Mouse (Mus musculus) urinary bladder, postnatal 36 days (tissue): ENCODE results near the gene Gadd45a.
"Not testable (repeated sequence)": the region's sequence is repeated elsewhere in the genome, so short reads cannot be mapped to it uniquely, and the experiment has no call there.

ENCODE experiments used
- DNase-seq, 2 experiments: peaks; one replicate each; pipeline ENCODE4 v3.0.0; 2022; ENCODE audit warnings: low spot score in 2 of 2, mixed read lengths in 1 of 2

Gadd45a gene

DNA sequence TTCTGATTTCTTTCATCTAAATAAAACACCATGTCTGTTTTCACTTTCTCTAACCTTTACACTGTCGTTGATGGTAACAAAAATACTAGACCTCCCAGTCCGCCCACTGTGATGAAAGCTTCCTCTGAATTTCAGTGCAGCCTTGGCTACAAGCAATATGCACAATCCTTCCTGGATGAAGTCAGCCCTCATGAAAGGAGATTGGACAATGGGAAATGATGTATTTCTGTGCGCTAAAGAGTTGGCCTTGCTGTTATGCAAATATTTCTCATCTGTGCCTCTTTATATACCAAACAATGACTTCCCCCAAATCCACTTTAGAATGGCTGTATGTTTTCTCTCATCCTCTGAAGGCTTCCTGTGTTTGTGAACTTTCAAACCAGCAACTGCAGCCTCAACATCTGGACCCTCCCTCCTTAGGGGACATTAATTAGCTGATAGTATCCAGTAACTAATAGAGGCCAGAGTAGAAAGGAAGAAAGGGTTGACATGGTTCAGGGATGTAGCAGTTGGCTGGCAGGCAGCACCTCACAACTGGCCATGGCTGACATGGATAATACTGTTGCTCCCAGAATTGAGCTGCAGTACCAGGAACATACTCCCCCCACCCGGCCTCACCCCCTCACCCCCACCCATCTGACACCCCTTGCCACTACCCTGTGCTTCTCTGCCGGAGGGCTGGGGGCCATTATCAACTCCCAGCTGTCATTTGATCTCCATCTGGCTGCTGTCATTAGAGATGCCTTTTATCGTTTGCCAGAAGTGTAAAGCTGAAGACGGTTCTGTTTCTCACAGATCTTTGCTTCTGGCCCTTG lies 11.8 kb upstream of the Gadd45a start:
- DNase-seq, result no peak

GRCm38 (mm10) chr6:67048052-67048691 lies 10.9 kb upstream of the Gadd45a start:
- DNase-seq, result no peak

GRCm38 (mm10) chr6:67046937-67047336 lies 9.7 kb upstream of the Gadd45a start:
- no peak for DNase-seq

GRCm38 (mm10) chr6:67045424-67045823 lies 8.2 kb upstream of the Gadd45a start:
- DNase-seq, result no peak

DNA sequence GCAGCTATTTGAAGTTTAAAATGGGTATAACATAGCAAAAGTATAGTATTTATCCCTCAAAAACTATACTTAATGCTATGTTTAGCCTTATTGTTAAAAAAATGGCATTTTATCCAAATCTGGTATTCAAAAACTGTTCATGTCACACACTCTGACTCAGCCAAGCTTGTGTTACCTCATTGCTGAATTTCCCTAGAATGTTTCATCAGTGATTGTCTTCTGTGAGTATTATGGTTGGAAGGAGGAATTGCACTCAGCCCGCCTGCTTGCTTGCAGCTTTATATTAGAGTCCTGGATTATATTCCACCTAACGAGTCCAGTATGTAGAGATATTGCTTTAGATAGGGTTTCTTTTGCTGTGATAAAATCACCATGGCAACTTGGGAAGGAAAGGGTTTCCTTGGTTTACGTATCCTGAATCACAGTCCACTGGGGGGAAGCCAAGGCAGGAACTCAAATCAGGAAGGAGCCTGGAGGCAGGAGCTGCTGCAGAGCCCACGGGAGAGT lies 3.7 kb upstream of the Gadd45a start:
- DNase-seq, result no peak

DNA sequence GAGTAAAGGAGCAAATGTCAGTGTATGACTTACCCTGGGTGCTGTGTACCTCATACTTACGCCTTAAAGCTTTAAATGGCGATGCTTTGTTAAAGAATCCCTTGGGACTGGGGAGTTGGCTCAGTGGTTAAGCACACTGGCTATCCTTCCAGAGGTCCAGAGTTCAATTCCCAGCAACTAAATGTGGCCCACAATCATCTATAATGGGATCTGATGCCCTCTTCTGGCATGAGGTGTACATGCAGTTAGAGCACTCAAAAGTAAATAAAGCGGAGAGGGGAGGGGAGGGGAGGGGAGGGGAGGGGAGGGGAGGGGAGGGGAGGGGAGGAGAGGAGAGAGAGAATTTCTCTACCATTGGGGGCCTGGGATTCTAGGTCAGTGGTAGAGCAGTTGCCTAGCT lies 1.7 kb upstream of the Gadd45a start:
- DNase-seq, result no peak

GRCm38 (mm10) chr6:67036356-67036811 lies 873 bp downstream of the Gadd45a start:
- DNase-seq, result peak; percentile 82 to 87

GRCm38 (mm10) chr6:67035388-67036299 lies 1.6 kb downstream of the Gadd45a start:
- DNase-seq, result peak in 1 of 2 experiments; percentile 23

GRCm38 (mm10) chr6:67034331-67035130 lies 2.7 kb downstream of the Gadd45a start:
- no peak for DNase-seq

GRCm38 (mm10) chr6:67033604-67034003 lies 3.7 kb downstream of the Gadd45a start:
- DNase-seq, result no peak

DNA sequence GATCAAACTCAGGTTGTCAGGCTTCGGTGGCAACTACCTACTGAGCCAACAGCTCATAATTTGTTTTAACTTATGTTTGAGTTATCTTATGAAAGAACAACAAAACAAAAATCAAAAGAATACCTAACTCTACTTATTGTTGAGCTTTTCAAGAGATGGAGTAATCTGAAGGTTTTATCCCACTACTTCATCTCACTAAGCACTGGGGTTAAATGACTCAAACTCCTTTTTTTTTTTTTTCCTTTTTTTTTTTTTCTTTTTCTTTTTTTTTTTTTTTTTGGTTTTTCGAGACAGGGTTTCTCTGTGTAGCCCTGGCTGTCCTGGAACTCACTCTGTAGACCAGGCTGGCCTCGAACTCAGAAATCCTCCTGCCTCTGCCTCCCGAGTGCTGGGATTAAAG lies 4.3 kb downstream of the Gadd45a start:
- DNase-seq, result not testable (repeated sequence)

GRCm38 (mm10) chr6:67032551-67032950 lies 4.7 kb downstream of the Gadd45a start:
- not testable (repeated sequence) for DNase-seq

DNA sequence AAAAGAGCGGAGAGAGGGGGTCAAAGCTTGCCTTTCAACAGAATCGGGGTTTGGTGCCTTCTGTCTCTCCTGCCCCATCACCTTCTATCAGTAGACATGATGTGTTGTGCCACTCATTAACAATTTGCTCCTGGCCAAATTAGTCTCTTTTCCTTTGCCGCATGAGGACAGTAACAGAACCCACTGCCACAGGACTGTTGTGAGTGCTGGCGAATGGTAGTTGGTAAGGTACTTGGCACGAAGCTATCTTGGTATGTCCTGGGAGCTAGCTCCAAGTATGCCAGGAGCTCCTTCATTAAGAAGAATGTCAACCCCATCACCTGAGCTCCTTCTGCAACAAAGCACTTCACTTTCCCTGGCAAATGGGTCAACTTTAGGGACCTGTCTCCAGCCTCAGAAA lies 6.4 kb downstream of the Gadd45a start:
- DNase-seq, result no peak

DNA sequence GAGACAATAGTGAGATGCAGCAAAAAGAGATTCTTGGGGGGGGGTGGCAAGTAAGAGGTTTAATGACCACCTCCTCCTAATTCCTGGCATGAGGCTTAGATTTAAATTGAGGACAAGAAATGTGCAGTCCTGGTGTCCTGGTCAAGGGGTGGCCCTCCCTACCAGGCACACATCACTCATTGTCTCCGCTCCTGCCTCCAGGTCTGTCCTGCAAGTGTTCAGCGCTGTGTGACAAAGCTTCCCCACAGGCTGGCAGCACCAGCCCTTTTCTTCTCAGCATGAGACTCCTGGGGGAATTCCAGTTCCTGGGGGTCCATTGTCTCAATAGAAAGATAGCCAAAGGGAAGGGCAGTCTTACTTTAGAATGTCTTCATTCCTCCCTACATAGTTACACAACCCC lies 6.8 kb downstream of the Gadd45a start:
- DNase-seq, result no peak

DNA sequence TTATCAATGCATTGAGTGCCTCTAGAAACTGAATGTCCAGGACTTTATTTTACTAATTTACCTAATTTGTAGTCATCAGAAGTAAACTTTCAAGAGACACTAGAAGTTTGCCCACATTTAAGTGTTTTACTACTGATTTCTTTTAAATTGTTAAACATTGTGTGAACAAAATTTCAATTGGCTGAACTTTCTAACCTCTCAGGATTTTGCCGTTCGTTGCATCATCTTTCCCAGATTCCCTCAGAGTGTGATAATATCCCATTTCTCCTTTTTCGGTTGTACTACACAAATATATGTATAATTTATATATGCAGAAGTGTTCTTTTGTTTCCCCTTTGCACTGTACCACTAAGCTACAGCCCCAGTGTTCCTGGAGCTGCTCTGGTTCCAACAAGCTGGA lies 7.3 kb downstream of the Gadd45a start:
- no peak for DNase-seq

- DNase-seq, result no peak
Measured at GRCm38 (mm10) chr6:67029312-67029950, 7.8 kb downstream of the Gadd45a start.

GRCm38 (mm10) chr6:67027438-67028142 lies 9.7 kb downstream of the Gadd45a start:
- peak in 1 of 2 experiments; percentile 26 for DNase-seq

- no peak for DNase-seq
Measured at GRCm38 (mm10) chr6:67026661-67027060, 10.6 kb downstream of the Gadd45a start.

- DNase-seq, result no peak
Measured at GRCm38 (mm10) chr6:67023729-67024128, 13.5 kb downstream of the Gadd45a start.

DNA sequence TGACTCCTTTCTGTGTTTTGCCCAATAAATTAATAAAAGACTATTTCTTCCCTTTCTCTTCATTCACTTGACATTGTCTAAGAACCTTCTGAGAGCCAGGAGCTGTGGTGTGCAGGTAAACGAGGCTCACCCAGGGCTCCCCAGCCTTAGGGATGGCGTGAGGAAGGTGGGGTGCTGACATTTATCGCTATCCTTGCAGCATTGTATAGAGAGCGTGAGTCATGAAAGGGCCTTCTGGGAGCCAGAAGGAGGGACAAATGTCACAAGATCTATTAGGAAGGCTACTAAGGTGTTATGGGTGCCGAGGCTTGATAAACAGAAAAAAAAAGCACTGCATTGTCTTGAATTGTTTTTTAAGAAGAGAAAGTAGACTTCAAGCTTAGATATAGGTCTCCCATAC lies 15.9 kb downstream of the Gadd45a start:
- no peak for DNase-seq
